Mouse (Mus musculus): ENCODE measurements around the gene Cdh23. TPM values are rescaled to one million over a fixed set of nuclear protein-coding genes. Genes with fewer than 3 reads are reported as not detected.

The Cdh23 gene
- polyA plus RNA-seq, 2 experiments from 2014 or later, result 4.0 to 5.5 TPM

Other genes with a start within 250 kb of the Cdh23 start
- 10 to 100 TPM; 11.4 to 15.7 TPM for gene Slc29a3, start 56.3 kb upstream of the Cdh23 start, polyA plus RNA-seq (2017; shearing (Covaris generic))
- not detected for gene Unc5b, start 135.1 kb upstream of the Cdh23 start, polyA plus RNA-seq (2017; shearing (Covaris generic))